23 mouse cellular contexts compared by ENCODE assay signal in genomic region chr14:28242743-28243142, GRCm38 (mm10).
"Had no signal": no experiment of that assay in that cellular context is flagged by ENCODE, and none has a peak within 500 bp of the region (broad histone marks: within the 10 kb centered on the region; RNA-seq: fewer than 3 reads in every experiment).

No protein-coding gene starts in this region.

- H3K27ac ChIP-seq: kidney, embryonic 15.5 days; limb, embryonic 13.5 days; liver, embryonic 12.5 days; liver, embryonic 15.5 days; lung, embryonic 15.5 days; macrophage; midbrain, embryonic 12.5 days; neural tube, embryonic 13.5 days; stomach, postnatal 0 days had no signal

- H3K27me3 ChIP-seq: limb, embryonic 13.5 days; liver, embryonic 12.5 days; liver, embryonic 15.5 days; lung, embryonic 15.5 days; neural tube, embryonic 13.5 days had no signal

- H3K4me1 ChIP-seq: liver, embryonic 12.5 days; liver, embryonic 15.5 days; lung, embryonic 15.5 days; midbrain, embryonic 12.5 days; neural tube, embryonic 13.5 days had no signal

- ATAC-seq: intestine, embryonic 16.5 days; liver, embryonic 12.5 days; midbrain, embryonic 16.5 days had no signal

- H3K4me3 ChIP-seq: kidney, embryonic 15.5 days; limb, embryonic 13.5 days; liver, embryonic 12.5 days; liver, embryonic 15.5 days; lung, embryonic 15.5 days; midbrain, embryonic 12.5 days; myocyte; neural tube, embryonic 13.5 days had no signal

- H3K36me3 ChIP-seq: kidney, embryonic 15.5 days; limb, embryonic 13.5 days; liver, embryonic 12.5 days; liver, embryonic 15.5 days; lung, embryonic 15.5 days; midbrain, embryonic 12.5 days; neural tube, embryonic 13.5 days had no signal

- DNase-seq: kidney, postnatal 14 days; kidney, postnatal 4 days; liver; lung, adult 18-20 months; lung, postnatal 14 days; right cerebral cortex, adult 18-20 months; right cerebral cortex, postnatal 14 days; right cerebral cortex, postnatal 4 days; thymus, adult 2 months; thymus, postnatal 14 days; thymus, postnatal 4 days had no signal
